Mouse (Mus musculus): ENCODE results near the gene Ranbp9. TPM values are rescaled to one million over a fixed set of nuclear protein-coding genes. Genes with fewer than 3 reads are reported as not detected.
"Not testable (repeated sequence)": the region's sequence is repeated elsewhere in the genome, so short reads cannot be mapped to it uniquely, and the experiment has no call there.

Ranbp9 gene
- total RNA-seq, 2 experiments from 2014 or later = 33.5 to 36.1 TPM

DNA sequence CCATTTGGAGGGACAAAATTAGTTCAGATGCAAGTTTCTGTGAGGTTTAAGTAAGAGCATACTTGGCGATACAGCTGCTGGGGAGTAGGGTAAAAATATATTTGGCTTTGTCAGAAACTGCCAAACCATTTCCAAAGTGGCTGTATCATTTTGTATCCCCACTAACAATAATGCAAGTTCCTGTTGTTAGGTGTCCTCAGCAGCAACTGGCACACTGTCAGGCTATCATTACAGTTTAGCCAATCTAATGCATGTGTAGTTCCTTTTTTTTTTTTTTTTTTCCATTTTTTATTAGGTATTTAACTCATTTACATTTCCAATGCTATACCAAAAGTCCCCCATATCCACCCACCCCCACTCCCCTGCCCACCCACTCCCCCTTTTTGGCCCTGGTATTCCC is 9.2 kb downstream of the Ranbp9 start:
- intact Hi-C loops (cut with DNase I; ENCODE audit: low total_unique reads) = loop anchor here (10.0 kb wide), 1 partner anchor 47 kb away; no protein-coding TSS in a partner anchor
- DNase-seq = not testable (repeated sequence)

DNA sequence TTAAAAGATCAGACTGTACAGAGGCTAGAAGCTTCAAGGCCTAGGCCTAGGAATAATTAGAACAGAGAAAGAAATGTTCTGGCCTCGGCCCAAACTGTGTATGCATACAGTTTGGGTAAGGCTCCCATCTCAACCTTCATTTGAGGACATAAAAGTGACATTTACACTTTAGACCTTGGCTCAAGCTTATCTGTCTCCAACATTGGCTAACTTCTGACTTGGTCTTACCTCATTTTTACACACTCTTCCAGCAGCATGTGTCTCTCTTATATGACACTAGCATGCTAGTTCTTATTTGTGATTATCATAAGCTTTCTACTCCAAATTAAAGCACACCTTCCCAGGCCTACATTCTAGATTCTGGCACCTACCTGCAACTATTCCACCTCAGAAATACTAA is 11.5 kb downstream of the Ranbp9 start:
- intact Hi-C loops (cut with DNase I; ENCODE audit: low total_unique reads) = loop anchor here (10.0 kb wide), 1 partner anchor 45 kb away; no protein-coding TSS in a partner anchor
- DNase-seq = no peak

DNA sequence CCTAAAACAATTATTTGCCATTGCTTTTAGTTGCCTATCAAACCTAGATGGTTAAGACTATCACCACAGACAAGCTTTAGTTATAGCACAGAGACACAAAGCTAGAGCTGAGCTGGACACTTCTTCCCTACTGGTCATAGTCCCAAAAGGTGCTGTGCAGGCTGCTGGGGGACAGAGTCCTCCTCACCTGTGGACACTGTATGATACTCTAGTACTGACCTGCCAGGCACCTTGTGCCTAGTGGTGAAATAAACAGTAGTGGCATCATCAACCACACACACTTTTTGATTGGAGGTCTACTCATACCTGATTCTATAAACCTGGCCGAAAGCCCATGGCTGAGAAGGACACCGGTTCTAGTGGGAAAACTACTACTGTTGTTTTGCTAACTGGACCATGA is 16.5 kb downstream of the Ranbp9 start:
- no peak for DNase-seq
- intact Hi-C loops (cut with DNase I; ENCODE audit: low total_unique reads) = no loop called here

DNA sequence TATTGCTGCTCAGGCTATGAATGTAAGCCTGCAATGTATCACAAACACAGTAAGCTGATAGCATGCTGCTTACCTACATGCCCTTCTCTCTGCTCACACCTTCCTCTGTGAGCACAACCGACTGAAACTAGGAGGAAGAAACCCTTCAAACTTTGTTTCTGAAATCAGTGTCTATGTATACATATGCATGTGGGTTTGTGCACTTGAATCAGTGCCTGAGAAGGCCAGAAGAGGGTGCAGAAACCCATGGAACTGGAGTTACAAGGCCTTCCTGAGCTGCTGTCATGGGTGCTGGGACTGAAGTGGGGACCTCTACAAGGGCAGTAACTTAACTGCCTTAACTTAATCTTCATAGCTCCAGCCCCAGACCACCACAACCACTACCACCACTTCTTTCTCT is 23.9 kb downstream of the Ranbp9 start:
- intact Hi-C loops (cut with DNase I; ENCODE audit: low total_unique reads) = no loop called here
- no peak for DNase-seq

DNA sequence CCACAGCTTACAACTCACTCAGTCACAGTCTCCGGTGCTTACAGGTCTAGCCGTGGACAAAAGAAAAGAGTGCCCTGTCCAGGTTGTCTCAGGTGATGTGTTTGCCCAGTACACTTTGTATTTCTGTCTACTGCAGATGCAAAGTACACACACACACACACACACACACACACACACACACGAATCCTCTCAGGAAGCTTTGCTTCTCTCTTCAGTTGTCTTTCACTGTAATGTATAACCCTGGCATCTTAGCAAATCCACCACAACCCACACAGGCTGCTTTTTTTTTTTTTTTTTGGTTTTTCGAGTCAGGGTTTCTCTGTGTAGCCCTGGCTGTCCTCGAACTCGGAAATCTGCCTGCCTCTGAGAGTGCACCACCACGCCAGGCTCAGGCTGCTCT is 26.7 kb downstream of the Ranbp9 start:
- intact Hi-C loops (cut with DNase I; ENCODE audit: low total_unique reads) = no loop called here
- no peak for DNase-seq

DNA sequence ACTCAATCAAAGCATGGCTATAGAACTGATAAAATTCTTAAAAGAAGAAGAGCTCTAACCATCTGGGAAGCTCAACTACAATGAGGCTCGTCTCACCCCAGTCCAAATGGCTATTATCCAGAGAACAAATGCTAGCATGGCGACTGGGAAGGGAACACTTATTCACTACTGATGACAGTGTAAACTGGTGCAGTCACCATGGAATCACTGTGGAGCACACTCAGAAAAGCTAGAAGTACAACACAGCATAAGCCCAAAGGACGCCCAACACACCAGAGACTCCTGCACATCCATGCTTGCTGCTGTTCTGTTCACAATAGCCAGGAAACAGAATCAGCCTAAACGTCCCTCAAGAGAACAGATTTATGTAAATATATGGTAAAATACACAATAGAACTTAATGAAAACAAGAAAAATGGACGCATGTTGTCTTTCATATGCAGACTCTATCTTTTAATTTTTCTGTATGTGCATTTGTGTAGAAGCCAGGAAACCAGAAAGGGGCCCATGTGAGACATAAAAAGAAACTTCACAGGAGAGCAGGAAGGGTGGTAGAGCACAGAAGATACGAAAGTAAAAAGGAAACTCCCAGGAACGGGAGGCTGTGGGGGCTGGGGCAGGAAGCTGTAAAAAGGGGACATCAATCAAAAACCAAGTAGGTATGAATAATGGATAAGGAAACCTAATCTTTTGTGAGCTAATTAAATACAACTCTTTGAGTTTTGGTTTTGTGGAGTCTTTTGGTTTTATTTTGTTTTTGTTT is 28.1 kb downstream of the Ranbp9 start:
- intact Hi-C loops (cut with DNase I; ENCODE audit: low total_unique reads) = no loop called here
- DNase-seq = no peak

DNA sequence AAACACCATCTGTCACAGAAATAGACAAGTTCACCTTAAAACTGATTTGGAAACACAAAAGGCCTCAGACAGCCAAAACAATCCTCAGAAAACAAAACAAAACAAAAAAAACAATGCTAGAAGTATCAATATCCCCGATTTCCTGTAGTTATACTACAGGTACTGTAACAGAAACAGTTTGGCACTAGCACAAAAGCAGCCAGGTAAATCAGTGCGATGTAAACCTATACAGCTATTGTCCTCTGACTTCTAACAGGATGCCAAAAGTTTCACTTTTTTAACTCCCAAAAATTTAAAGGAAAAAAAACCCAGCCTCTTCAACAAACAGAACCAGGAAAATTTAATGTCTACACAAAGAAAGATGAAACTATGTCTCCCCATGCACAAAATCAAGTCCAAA is 28.9 kb downstream of the Ranbp9 start:
- DNase-seq = no peak
- intact Hi-C loops (cut with DNase I; ENCODE audit: low total_unique reads) = no loop called here

DNA sequence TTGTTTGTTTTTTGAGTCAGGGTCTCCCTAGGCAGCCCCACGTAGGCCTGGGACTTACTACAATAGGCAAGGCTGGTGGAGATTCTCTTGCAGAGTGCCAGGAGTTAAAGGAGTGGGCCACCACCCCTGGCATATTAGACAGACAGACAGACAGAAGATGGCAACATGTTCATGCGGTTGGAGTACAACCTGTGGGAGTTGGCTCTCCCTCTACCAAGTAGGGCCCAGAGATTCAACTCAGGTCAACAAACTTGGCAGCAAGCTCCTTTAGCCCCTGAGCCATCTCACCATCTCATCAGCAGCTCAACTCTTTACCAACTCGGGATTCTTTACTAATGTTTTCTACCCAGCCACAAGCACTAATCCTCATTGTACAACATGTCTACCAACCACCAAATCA is 30.4 kb downstream of the Ranbp9 start:
- DNase-seq = no peak
- intact Hi-C loops (cut with DNase I; ENCODE audit: low total_unique reads) = no loop called here

DNA sequence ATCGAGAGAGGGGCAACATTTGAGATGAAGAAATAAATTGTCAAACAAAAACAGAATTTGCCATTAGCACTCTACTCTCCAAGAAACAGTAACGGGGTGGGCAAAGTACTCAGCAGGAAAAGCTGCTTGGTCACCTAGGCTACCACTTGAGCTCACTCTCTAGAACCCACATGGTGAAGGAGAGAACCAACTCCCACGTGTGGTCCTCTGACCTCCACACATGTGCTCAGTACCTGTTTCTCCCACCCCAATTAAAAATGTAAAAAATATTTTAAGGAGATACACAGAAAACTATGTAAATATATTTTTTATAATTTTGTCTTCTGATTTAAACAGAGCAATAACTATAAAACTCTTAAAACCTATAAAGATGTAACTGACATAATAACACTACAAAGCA is 33.4 kb downstream of the Ranbp9 start:
- intact Hi-C loops (cut with DNase I; ENCODE audit: low total_unique reads) = no loop called here
- DNase-seq = no peak

DNA sequence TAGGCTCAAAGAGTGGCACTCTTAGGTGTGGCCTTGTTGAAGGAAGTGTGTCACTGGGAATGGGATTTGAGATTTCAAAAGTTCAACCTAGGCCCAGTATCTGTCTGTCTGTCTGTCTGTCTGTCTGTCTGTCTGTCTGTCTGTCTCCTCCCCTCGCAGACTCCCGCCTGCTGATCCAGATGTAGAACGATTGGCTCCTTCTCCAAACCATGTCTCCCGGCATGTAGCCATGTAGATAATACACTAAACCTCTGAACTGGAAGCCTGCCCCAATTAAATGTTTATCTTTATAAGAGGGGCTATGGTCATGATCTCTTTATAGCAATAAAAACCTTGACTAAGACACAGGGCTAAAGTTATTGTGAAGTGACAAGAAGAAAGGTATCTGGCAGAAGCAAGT is 35.3 kb downstream of the Ranbp9 start:
- DNase-seq = no peak
- intact Hi-C loops (cut with DNase I; ENCODE audit: low total_unique reads) = no loop called here

DNA sequence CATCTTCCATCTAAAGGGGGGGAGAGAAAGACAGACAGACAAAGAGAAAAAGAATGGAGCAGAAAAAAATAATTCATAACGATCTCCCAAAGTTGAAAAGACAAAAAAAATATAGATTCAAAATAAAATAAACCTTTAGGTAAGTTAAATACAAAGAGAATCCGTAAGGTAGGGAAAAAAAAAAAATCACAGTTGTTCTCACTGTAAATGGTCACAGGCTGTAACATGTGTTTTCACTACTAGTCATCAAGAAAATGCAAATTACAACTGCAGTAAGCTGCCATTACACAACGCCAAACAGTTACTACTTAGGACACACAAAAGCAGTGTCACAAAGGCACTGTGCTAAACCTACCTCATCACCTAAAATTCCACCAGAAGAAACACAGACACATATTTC is 36.4 kb downstream of the Ranbp9 start:
- intact Hi-C loops (cut with DNase I; ENCODE audit: low total_unique reads) = no loop called here
- DNase-seq = no peak

DNA sequence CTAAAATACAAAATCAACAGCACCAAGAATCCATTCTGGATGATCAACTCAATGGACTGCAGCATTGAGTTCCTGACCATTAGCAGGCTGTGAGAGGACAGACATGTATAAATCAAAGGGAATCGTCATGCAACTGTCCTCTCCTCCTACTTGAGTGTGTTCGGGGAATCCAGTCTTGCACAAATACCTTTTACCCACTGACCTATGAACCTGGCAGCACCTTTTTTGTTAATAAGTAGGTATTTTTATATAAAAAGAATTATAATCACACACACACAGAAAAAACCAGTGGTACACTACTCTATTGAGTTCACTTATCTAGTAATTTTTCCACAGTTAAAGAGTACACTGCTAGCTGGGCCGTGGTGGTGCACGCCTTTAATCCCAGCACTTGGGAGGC is 37.4 kb downstream of the Ranbp9 start:
- intact Hi-C loops (cut with DNase I; ENCODE audit: low total_unique reads) = no loop called here

DNA sequence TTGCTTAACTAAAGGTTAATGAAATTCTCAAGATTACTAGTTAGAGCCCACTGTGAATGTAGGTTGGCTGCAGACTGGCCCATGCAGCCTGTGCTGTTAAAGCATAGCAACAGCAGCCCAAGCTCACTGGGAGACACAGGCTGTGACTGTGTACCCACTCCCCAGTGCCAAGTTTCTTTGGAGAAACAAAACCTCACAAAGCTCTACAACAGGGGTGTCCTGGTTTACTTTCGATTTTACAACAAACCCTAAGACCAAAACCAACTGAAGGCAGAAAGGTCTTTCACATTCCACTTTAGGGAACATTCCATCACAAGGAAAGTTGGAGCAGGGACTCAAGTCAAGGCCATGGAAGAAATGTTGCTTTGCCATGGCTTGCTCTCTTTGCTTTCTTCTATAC is 38.5 kb downstream of the Ranbp9 start:
- intact Hi-C loops (cut with DNase I; ENCODE audit: low total_unique reads) = no loop called here
- no peak for DNase-seq

More for the DNA sequence above, 37.4 kb downstream of the Ranbp9 start:
- DNase-seq = no peak

DNA sequence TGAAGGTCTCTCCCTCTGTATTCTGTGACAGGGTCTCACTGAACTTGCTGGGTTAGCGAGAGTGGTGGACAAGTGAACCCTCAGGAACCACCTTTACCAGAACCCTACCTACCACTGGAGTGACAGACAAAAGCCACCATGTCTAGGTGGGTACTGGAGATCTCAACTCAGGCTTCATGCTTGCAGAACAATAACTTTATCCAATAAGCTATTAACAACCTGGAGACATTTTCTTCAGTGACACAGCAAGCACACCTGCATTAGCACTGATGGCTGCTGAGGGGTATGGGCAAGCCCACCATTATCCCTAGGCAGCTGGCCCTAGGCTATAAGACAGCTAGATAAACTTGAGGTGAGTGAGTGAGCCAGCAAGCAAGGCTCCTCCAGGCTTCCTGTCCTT is 40.7 kb downstream of the Ranbp9 start:
- DNase-seq = no peak
- intact Hi-C loops (cut with DNase I; ENCODE audit: low total_unique reads) = no loop called here

DNA sequence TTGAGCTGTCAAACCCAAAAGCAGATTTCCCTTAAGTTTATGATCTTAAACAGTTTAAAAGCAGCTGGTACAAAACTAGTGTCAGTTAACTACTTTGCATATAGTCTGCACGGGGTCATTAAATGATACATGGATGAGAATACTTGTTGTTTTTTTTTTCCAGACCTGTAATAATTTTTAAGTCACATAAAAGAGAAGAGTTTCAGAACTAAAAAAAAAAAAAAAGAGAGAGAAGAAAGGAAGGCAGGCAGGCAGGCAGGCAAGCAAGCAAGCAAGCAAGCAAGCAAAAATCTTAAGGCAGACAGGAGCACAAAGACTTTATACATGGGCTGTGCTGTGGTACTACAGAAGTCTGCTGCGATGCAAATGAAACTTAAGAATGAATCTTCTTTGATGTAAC is 47.7 kb downstream of the Ranbp9 start:
- no peak for DNase-seq
- intact Hi-C loops (cut with DNase I; ENCODE audit: low total_unique reads) = no loop called here

DNA sequence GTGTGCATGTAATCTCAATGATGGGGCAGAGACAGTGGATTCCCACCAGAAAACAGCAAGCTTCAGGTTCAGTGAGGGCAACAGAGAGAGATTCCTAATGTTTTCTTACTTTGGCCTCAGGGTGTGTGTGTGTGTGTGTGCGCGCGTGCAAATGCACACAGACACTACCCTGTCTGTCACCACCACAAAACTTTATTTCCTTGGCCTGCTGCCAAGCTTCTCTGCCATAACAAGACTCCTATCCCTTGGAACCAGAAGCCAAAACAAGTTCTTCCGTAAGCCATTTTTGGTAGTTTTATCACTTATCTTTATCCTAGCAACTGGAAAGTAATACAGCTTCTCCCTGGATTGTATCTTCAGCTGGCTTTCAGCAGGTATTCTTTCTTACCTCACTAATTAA is 52.6 kb downstream of the Ranbp9 start:
- intact Hi-C loops (cut with DNase I; ENCODE audit: low total_unique reads) = loop anchor here (10.0 kb wide), 1 partner anchor 46 kb away; no protein-coding TSS in a partner anchor
- DNase-seq = peak; percentile 6

DNA sequence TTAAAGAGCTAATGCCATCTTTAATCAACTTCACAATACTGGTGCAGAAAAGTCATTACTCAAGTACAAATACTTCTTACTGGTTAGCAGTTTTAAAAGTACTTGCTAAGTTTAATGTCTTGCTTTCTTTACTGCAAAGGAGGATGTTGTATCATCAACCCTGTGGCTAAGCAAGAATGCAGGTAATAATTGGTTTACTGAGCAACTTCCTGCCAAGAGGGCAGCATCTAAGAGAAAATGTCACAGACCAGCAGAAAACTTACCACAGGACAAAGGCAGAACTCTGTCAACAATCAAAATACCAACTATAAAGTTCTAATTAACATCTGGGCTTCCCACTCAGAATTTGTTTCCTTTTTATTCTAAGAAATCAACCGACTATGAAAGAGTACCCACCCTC is 65.8 kb downstream of the Ranbp9 start:
- intact Hi-C loops (cut with DNase I; ENCODE audit: low total_unique reads) = no loop called here
- DNase-seq = no peak

DNA sequence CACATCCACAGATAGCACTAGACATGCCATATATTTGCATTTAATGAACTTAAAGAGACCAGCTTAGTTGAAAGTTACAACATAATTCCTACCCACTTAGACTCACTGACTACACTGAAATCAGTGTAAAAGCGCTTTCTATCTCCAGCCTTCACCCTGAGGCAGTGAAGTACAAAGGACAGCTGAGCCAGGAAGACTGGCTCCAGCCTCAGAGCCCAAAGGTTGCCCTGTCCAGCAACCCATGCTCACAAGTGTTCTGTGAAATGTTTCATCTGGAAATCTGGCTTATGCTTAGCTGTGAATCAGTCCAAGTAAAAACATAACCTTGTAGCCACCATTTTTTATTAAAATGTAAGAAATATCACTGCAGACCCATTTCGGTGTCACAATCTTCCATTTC is 67.5 kb downstream of the Ranbp9 start:
- intact Hi-C loops (cut with DNase I; ENCODE audit: low total_unique reads) = no loop called here
- DNase-seq = no peak

DNA sequence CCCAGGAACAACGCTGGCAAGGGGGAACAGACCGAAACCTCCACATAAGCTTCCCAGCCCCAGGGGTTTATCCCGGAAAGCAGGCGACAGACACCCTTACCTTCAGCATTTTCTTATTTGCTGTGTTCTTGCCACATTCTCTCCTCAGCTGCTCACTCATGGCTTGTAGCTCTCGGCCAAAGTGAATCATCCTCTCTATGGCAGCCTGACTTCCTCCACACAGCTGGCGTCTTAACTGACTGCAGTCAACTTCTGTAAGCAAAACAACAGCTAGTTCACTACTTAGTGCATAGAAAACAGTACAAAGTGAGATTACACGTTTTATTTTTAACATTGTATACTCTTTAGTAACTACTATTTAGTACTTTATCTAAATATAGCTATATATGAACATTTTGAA is 68.8 kb downstream of the Ranbp9 start:
- intact Hi-C loops (cut with DNase I; ENCODE audit: low total_unique reads) = no loop called here
- DNase-seq = no peak

DNA sequence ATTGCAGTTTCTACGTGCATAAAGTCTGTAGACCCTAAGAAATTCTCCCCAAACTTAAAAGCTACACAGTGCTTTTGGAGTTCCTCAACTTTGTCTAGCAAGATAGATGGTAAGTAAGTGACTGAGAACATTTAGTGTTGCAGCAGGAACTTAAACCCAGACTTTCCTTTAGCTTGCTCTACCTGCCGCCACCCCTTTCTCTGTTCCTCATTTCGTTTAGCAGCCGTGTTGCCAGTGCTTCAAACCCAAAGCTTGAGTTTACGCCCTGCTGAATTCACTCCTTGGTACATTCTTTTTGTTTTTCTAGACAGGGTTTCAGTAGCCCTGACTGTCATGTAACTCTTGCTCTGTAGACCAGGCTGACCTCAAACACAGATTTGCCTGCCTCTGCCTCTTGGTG is 81.5 kb downstream of the Ranbp9 start:
- intact Hi-C loops (cut with DNase I; ENCODE audit: low total_unique reads) = loop anchor here (5.0 kb wide), 1 partner anchor 217 kb away; no protein-coding TSS in a partner anchor
- DNase-seq = no peak

DNA sequence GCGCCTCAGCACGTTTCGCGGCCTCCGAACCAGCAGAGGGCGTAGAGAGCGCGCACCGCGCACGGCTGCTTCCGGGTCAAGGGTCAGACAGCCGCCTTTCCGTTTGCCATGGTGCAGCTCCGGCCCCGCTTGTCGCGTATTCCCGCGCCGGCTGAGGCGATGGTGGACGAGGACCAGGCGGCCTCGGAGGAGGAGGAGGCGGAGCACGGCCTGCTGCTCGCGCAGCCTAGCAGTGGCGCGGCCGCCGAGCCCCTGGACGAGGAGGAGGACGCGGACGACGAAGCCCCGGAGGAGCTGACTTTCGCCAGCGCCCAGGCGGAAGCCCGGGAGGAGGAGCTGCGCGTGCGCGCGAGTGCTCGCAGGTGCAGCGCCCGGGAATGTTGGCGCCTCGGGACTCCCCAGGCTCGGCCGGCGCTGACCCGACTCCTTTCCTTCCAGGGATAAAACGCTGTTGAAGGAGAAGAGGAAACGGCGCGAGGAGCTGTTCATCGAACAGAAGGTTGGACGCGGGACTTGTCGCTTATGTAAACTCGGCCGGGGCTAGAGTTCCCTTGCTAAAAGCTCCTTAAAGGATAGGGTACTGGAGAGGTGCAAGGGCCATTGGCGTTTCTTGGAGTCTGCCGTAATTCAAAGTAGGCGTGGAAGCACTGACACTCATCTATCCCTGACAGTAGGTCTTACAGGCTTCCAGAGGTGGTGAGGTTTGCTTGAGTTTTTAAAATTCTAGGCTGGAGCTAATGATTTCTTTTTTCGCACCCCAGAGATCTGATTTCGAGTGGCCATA is 82.6 kb downstream of the Ranbp9 start, which contains the start of gene Nol7:
Nol7 (plus strand) TSS at position 94 of the 784 bp plus-strand sequence.
- DNase-seq = peak; percentile 96
- intact Hi-C loops (cut with DNase I; ENCODE audit: low total_unique reads) = loop anchor here (5.0 kb wide), 1 partner anchor 216 kb away; no protein-coding TSS in a partner anchor
